Mouse (Mus musculus) heart, adult 11 months (tissue): ENCODE measurements around the gene Mmp24.

Source experiments
- DNase-seq: peaks from one replicate; pipeline ENCODE4 v3.0.0; 2022

Gene Mmp24

DNA sequence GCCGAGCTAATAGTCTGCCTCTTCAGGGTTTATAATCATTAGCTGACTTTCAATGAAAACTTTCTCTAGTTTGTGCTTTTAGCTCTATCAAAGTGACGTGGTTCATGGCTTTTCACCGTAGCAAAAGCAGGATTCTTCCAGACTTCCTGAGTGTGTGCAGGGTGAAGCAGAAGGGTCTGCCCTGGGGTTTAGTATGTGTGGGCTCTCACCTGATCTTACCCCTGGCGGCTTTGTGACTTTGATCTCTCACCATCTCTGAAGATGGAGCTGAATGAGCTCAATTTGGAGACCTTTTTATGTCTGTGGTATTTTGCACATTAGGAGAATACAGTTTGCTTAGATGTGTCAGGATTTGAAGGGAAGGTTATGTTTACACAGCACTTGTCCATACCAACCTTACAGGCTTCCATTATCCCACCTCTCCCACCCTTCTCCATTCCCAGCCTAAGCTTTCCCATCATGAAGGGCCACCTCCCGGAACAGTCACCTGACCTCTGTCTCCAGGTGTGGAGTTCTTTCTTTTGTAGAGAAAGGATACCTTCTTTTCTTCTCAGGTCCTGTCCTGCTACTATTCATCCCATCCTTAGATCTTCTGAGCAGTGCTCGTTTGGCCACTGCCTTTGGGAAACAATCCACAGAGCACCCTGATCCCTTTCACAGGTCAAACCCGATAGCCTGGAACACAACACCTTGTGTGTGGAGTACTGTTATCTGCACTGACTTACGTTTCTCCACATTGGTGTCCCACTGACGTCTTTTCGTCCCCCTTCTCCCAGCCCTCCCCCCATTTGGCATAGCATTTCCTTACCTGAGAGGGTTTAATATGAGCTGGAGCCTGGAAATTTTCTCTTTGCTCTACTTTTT, 1.9 kb downstream of the Mmp24 start:
- DNase-seq: no peak

DNA sequence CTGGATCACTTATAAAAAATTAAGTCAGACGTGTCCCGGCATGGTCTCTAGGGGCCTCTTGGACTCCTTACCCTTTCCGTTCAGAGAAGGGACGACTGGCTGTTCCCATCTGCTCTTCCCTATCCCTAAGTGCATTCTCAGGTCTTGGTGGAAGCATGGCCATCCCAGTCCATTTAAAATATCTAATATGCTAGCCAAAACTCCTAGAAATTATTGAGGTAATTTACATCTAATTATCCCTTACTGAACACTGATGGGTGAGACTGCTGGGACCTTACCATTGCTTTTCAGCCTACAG, 2.5 kb downstream of the Mmp24 start:
- no peak for DNase-seq

DNA sequence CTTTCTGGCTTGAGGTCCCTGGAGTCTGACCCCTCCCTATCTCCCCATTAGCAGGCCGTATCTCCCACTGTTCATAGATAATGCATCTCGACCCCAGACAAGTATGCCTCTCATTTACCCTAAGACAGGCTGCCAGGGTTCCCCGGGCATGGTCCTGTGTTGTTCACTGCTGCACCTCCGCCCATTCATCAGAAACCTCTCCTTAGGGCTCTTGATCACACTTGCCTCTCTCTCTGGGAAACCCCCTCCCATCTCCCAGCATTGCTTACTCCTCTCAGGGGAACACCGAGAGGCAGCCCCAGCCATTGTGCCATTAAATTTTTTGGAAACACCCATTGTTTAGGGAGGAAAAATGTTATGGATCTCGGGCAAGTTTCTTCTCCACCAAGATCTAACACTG, 2.9 kb downstream of the Mmp24 start:
- DNase-seq: no peak

DNA sequence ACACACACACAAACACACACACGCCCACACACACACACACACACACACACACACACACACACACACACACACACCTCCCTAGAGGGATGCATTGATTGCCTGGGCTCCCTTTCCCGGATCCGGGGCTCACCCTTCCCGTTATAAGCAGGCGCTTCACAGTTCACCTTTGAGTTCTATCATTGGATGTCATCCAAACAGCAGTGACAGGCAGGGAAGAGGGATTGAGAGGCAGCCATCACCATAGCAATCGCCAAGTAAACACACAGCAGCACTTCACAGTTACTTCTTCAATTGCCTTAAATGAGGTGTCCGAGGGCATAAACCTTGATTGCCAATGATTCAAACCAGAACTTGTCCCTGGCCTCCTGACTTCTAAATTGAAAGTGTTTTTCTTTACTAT, 3.9 kb downstream of the Mmp24 start:
- no peak for DNase-seq

DNA sequence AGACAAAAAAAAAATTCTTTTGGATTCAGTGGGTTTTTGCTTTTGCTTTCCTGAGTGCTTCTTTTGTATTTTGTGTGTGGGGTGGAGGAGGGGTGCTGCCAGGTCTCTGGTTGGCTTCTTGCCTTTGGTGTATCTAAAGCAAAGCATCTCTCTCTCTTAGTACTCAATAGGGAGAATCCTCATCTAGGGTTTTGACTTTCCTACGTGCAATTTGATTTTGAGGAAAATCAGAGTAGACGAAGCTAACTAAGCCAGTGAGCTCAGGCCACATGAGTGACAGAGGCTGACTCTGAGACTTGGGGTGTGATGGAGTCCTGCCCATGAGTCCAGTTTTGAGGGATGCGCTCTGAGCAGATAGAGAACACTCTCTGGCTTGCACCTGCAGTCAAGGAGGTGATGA, 4.4 kb downstream of the Mmp24 start:
- DNase-seq: no peak

DNA sequence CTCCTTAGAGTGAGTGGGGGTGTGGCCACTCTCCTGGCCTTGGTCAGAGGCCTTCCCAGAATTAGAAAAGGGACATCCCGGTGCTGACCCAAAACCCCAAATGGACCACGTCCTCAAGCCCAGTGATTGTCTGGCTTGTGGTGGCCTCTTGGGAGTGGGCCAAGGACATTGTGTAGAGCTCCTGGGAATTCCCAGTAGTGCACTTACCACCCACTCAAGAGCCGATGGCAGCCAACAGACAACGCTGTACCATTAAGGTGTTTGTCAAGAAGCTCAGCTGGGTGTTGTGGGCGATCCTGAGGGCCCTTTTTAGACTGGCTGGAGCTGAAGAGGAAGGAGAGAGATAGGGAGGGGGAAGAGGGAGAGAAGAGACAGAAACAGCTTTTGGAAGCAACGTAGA, 9.4 kb downstream of the Mmp24 start:
- DNase-seq: no peak

DNA sequence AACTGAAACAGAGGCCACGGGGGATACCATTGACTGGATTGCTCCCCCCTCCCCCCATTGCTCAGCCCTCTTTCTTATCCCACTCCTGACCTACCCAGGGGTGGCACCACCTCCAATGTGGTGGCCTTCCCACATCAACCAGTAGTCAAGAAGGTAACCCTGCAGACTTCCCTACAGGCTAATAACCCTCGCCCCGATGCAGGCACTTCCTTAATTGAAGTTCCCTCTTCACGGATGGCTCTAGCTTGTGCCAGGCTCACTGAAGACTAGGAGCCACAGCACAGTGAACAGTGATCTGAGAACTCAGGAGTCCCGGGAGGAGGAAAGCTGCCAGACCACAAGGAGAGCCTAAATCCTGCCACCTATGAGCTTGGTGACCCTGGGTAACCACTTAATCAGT, 11.8 kb downstream of the Mmp24 start:
- no peak for DNase-seq

DNA sequence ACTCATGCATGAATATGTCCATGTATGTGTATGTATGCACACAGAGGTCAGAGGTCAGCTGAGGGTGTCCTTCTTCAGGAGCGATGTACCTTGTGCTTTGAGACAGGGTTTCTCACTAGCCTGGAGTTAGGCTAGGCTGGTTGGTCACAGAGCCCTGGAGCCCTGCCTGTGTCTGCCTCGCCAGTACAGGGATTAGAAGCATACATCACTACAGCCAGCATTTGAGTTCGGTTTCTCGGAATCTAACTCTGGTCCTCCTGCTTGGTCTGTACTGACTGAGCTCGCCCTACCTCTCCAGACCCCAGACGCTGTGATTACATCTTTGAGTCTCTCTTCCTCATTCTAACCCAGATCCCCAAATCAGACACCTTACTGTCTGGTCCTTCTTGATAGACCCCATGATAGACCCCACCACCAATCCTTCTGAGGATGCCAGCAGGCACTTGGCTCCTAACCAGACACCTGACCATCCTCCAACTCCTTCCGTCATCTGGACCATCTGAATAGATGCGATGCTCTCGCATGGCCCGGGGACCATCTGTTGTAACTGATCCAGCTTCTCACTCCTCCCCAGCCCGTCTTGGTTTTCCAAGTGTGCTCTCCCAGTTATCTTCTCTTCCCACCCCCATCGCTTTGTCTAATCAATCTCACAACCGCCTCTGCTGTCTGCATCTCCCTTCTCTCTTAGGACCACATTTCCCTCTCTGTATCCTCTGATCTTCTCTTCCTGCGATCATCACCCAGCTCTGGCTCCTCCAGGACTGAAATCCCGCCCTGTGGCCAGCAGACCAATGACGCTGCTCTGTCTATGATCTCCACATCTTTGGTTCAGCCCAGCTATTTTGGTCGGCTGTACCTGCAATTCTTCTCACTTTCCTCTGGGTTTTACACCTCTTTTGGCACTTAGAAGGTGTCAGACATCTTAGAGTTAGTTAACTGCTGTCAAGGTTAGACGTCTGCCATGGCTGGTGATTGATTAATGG, 13.1 kb downstream of the Mmp24 start:
- DNase-seq: no peak

DNA sequence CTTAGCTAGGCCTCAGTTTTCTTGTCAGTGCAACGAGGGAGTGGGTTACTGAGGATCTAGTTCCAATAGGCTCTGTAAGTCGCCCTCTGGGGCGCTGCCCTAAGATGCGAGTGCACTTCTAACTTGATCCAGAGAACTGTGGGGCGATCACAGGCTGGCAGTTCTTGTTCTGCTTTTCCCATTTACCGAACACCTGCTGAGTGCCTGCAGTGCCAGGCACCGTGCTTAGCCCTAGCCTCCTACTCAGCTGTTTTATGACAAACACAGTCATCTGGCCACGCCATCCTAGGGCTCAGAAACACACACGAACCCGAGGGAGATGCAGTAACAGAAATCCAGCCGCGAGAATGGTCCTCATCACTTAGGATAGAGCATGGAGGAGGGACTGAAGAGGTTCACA, 17.8 kb downstream of the Mmp24 start:
- no peak for DNase-seq

DNA sequence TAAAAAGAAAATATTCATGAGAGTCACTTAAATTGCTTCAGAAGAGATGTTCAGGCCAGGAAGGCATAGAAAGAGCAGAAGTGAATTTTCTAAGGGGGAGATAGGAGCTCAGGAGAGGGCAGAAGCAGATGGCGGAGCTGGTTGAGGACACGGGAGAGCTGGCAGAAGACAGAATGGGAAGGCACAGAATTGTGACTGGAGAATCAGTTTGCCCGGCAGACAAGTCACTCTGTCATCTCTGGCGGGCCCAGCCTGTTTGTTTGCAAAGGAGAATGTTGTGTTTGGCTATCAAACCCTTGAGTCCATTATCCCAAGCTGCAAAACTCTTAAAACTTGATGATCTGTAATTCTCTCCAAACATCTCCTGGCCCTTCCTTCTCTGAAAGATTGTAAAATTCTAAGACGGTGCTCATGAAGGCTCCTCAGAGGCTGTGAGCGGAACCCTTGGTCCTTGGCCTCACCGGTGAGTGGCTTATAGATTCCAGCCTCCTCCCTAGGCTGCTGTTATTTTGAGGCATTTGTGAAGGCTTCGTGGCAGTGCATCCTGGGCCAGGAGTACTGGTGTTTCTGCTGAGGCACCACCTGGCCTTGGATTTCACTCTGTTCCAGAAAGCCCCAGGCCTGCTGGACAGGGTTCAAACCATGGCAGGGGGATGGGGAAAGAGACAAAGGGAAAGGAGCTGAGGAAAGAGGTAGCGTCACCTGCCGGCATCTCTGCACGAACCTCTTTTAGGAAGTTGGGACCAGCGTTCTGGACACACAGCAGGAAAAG, 19.7 kb downstream of the Mmp24 start:
- no peak for DNase-seq

DNA sequence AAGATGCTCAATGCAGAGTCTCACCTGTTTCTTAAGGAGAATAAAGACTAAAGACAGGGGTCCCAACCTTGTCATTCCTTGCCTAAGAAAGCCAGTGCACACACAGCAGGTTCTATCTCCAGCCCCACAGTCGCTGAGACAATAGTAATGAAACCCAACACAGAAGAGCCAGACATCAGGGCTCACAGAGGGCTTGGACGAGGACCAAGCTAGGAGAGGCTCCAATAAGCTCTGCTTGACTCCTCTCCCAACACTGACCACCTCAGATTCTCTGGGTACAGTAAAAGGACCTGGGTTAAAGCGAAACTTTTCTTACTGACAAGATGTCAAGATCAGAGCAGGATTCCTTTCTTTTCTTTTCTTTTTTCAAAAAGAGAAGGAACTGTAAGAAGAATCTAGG, 23.5 kb downstream of the Mmp24 start:
- no peak for DNase-seq

DNA sequence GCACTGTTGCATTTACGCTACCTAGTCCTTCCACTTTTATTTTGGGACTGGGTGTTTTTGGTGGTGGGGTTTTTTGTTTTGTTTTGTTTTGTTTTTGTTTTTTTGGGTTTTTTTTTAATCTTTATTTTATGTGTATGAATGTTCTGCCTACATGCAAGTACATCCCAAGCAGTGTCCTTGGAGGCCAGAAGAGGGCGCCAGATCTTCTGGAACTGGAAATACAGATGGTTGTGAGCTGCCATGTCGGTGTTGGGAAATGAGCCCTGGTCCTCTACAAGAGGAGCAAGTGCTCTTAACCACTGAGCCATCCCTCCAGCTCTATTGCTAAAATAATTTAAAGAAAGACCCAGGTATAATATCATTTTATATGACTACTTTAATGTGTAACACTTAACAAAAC, 27.6 kb downstream of the Mmp24 start:
- DNase-seq: no peak

DNA sequence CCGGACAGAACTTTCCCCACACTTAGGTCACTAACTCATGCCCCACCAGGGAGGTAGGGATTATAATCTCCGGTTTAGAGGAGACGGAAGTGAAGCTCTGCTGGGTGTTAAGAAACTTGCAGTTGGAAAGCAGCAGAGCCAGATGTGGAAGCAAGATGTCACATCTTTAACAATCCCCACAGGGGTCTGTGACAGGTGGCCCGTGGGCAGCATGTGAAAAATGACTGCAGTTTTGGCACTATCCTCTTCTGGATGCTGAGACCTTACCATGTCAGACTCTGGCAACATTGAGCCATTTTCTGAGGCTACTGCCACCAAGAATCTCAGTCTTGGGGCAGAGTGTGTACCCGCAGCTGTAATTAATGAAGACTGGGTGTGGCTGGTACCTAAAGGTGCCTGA, 28.9 kb downstream of the Mmp24 start:
- DNase-seq: no peak

DNA sequence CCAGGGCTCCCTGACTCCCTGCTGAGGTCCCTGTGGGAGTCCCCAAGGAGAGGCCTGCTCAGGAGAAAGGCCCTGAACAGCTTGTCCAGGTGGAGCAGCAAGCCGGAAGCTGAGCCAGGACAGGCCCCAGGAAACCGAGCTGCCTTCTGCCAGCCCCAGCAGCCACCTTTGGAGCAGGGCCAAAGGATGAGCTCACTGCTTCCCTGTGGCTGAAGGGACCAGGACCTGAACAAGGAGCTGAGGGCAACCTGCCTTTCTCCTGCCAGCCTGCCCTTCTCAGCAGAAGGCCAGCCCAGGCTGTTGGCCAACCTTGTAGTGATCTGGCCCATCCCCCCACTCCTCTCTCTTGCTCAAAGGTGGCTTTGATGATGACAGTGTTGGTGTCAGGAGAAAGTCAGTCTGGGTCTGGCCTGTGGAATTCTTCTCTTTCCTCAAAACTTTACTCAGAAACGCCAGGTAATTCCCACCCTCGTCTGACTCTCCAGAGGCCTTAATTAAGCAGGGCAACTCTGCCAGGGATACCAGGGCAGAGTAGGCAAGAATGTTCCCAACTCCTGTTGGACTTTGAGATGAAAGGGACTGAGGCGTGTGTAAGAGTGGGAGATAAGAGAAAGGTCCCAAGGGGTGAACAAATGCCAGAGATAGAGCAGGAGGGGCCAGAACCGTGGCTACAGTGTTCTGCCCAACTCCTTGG, 30.2 kb downstream of the Mmp24 start:
- DNase-seq: peak; percentile 94

DNA sequence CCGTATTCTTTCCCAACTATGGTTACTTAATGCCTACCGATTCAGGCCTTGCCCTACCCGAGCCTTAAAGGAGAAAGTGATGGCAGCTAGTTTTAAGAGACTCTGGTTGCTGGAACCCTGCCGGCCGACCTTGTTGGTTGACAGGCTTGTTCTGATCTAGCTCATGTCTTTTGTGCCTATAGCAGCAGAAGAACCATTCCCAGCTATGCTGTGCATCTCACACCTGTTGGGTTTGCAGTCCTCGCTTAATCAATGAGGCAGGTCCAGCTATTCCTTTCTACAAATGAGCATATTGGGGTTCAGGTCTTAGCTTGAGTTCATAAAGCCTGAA, 30.7 kb downstream of the Mmp24 start:
- DNase-seq: no peak

DNA sequence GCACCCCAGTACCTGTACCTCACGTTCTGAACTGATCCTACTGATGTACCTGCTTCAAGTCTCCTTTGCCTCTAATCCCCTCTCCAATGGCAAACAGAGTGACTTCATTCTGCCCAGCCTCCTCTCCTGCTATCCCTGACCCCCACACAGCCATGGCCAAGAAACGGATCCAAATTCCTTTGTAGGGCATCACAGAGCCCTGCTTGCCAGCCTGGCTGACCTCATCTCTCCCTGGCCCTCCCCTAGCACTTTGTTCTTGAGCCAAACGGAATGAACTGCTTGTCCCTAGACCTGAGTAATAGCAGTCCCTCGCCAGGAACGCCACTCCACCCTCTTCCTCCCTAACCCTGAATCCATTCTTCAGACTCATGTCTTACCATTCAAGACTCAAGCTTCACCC, 31.4 kb downstream of the Mmp24 start:
- DNase-seq: peak; percentile 96

DNA sequence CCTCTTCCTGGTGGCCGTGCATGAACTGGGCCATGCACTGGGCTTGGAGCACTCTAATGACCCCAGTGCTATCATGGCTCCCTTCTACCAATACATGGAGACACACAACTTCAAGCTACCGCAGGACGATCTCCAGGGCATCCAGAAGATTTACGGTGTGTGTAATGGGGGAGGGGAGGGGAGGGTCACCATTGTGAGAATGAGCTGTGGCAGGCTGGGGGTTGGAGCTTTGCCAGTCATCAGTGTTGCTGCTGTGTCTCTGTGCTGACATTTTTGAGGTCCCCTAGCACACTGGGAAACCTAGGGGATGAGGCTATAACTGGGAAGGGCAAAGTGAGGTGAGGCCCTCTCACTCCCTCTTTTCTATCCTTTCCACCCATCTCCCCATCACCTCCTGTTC, 32.3 kb downstream of the Mmp24 start:
- no peak for DNase-seq

DNA sequence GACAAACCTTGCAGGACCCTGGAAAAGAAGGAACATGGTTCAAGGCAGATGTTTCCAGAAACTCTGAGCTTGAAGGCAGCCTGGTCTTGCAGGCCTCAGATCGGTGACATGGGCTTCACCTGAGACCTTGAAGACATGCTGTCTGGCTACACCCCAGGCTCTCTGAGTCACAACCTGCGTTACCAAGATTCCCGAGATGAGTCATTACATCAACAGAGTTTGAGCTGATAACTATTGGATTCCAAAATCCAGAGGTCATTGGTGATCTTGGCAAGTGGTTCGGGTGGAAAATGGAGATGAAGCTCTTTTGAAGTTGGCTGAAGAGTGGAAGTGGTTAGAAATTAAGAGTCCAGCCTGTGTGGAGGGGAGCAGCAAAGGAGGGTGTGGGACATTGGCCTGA, 34.5 kb downstream of the Mmp24 start:
- no peak for DNase-seq

DNA sequence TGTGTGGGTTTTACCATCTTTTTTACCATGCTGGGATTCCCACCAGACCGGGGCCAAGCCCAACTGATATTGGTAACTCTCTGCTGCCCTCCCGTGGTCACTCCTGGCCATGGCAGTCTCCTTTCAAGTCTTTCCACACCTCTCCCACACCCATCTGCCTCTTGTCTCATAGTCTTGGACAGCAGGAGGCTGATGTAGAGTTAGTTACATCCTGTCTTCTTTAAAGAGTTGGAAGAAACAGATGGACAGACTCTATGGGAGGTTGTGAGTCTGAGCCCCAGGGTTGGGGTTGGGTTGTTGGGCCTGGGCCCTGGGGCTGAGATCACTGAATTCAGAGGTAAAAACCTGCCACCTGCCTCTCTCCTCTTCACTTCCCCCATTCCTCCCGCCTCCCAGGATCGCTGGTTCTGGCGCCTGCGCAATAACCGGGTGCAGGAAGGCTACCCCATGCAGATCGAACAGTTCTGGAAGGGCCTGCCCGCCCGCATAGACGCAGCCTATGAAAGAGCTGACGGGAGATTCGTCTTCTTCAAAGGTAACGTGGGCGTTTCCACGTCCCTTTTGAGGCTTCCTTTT, 36.8 kb downstream of the Mmp24 start:
- peak; percentile 92 for DNase-seq

DNA sequence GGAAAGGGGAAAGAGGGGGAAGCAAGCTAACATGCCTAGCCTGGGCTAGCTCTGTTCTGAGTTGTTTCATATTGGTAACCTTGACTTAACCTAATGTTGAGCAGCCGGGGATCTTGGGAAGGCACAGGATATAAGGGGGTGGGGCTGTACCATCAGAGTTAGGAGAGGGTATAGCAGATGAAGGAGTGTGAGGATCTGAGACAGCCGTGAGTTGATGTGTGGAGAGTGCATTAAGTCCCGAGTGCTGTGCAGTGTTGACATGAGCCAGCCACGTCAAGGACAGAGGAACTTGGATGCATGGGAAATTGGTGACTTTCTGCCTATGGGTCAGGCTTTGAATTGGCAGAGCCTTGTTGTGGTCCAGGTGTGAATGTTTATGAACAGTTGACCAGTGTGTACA, 37.5 kb downstream of the Mmp24 start:
- DNase-seq: no peak

DNA sequence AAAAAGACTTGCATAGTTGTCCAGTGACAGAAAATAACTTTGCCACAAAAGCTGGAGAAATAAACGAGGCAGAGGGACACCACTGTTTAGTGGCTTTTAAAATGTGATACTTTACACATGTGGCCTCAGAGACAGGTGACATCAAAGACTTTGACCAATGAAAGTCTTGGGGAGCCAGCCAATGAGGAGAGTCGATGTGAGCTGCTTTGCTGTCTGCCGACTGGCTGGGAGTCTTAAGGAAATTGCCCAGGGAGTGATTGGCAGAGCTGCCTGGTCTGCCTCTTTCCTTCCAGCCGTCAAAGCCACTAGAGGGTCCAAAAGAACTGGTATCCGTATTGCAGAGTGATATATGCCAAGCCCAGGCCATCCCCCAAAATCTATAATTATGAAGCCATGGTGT, 39.7 kb downstream of the Mmp24 start:
- no peak for DNase-seq

DNA sequence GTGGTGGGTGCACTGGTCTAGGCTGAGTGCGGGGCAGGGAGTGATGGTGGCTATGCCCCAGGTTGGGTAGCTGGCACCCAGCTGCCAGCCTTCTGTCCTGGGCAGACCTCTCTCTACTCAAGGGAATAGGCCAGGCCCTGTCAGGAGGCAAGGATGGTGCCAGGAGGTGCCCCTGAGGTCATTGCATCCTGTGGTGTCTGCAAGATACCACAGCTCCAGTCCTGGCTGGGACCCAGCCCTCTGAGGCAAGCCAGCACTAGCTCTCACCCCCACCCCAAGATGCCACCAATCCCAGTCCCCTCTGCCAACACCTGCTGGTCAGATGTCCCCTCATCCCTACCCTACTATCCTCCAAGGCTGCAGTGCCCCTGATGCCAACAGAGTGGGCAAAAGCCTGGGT, 41.0 kb downstream of the Mmp24 start:
- peak; percentile 92 for DNase-seq
